Mouse (Mus musculus) E14TG2a.4 (cell line): ENCODE measurements around the gene Fam69a.
"Not testable (repeated sequence)": the region's sequence is repeated elsewhere in the genome, so short reads cannot be mapped to it uniquely, and the experiment has no call there.

Experiments used
- CTCF ChIP-seq: conservative IDR thresholded peaks from 2 replicates; pipeline ENCODE4 v1.5.1; 2014; ENCODE audit warnings: low read length
- POU5F1 ChIP-seq: IDR thresholded peaks from 2 replicates; pipeline ENCODE4 v1.6.1; 2014; ENCODE audit warnings: low read length, borderline replicate concordance

DNA sequence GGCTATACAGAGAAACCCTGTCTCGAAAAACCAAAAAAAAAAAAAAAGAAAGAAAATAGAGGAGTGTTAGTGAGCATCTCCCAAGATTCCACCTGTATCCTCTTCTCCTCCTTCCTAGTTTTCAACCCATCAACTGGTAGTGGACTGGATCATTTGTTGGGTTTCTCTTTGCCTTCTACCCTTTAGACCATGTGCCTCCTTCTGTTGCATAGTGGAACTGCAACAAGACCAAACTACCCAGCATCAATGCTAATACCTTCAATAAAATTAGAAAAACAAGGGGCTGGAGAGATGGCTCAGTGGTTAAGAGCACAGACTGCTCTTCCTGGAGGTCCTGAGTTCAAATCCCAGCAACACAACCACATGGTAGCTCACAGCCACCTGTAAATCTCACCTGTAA lies 95.4 kb downstream of the Fam69a start:
- TF ChIP-seq CTCF = peak; percentile 42
- not testable (repeated sequence) for TF ChIP-seq POU5F1
